In the genomic region with DNA sequence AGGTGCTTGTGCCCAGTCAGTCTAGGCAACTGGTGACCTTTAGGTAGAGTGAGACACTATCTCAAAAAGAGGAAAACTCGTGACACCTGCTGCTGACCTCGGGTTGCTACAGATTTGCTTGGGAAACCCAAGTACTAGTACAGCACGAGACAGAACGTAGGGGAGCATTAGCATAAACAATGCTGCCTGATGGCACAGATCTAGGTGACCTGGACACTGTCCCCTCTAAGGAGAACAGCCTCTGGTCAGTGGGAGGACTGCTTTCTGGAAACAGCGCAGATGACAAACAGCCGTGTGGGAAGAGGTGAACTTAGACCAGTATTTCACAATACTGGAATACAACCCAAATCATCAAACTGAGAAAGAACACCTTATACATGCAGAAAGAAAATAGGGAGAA, we compare ENCODE assay signal across 16 mouse cellular contexts. TPM values are rescaled to one million over a fixed set of nuclear protein-coding genes. Genes with fewer than 3 reads are reported as not detected.
"Had no signal": no experiment of that assay in that cellular context is flagged by ENCODE, and none has a peak within 500 bp of the region (broad histone marks: within the 10 kb centered on the region; RNA-seq: fewer than 3 reads in every experiment).

No protein-coding gene starts in this region.

- ATAC-seq: intestine, embryonic 15.5 days; midbrain, embryonic 15.5 days had no signal

- H3K9me3 ChIP-seq: intestine, embryonic 15.5 days; midbrain, embryonic 12.5 days; midbrain, embryonic 15.5 days; neural tube, embryonic 12.5 days; neural tube, embryonic 15.5 days had no signal

- H3K27ac ChIP-seq: intestine, embryonic 15.5 days; kidney, postnatal 0 days; left cerebral cortex, adult 2 months; macrophage; midbrain, embryonic 12.5 days; midbrain, embryonic 15.5 days; neural tube, embryonic 12.5 days; neural tube, embryonic 15.5 days had no signal

- H3K4me1 ChIP-seq: intestine, embryonic 15.5 days; midbrain, embryonic 12.5 days; midbrain, embryonic 15.5 days; neural tube, embryonic 12.5 days; neural tube, embryonic 15.5 days had no signal

- H3K9ac ChIP-seq: intestine, embryonic 15.5 days; midbrain, embryonic 12.5 days; midbrain, embryonic 15.5 days; neural tube, embryonic 12.5 days; neural tube, embryonic 15.5 days had no signal

- H3K4me2 ChIP-seq: intestine, embryonic 15.5 days; midbrain, embryonic 12.5 days; midbrain, embryonic 15.5 days; neural tube, embryonic 12.5 days; neural tube, embryonic 15.5 days had no signal

- H3K27me3 ChIP-seq: intestine, embryonic 15.5 days; midbrain, embryonic 12.5 days; midbrain, embryonic 15.5 days; neural tube, embryonic 12.5 days; neural tube, embryonic 15.5 days had no signal

- DNase-seq: kidney, adult 18-20 months; kidney, adult 9 months; kidney, postnatal 25 days; layer of hippocampus, postnatal 36 days; lung, adult 2 months; thymus, adult 18-20 months; thymus, postnatal 36 days had no signal

- H3K4me3 ChIP-seq: intestine, embryonic 15.5 days; left cerebral cortex, adult 2 months; midbrain, embryonic 12.5 days; midbrain, embryonic 15.5 days; neural tube, embryonic 12.5 days; neural tube, embryonic 15.5 days had no signal

RNA-seq across cellular contexts. Expression of a gene that starts 58.4 kb away (rescaled TPM):
- total RNA-seq: megakaryocyte, adult 5-6 weeks had no signal
- polyA plus RNA-seq: macrophage had no signal
